Mouse (Mus musculus) midbrain, embryonic 13.5 days (tissue): ENCODE measurements around the gene Ccdc7a. TPM values are rescaled to one million over a fixed set of nuclear protein-coding genes. Genes with fewer than 3 reads are reported as not detected.
"Not testable (repeated sequence)": the region's sequence is repeated elsewhere in the genome, so short reads cannot be mapped to it uniquely, and the experiment has no call there.

Experiments
- ATAC-seq: fragments of 200-750 bp; cut with Nextera tagmentation; 2 replicates; pipeline ENCODE4 v1.8.0; 2017; ENCODE audit warnings: mild to moderate bottlenecking, moderate TSS enrichment, moderate library complexity
- H3K27ac ChIP-seq: fragments of 300-500 bp; sonication (generic); 2 replicates; pipeline ENCODE4 v1.5.1; 2015; ENCODE audit warnings: inconsistent platforms, mild to moderate bottlenecking, moderate library complexity
- H3K27me3 ChIP-seq: fragments of 300-500 bp; sonication (generic); 2 replicates; pipeline ENCODE4 v1.6.1; 2015; ENCODE audit warnings: mild to moderate bottlenecking, inconsistent platforms
- H3K36me3 ChIP-seq: fragments of 300-500 bp; sonication (generic); 2 replicates; pipeline ENCODE4 v1.6.1; 2015; ENCODE audit warnings: mild to moderate bottlenecking, inconsistent platforms
- H3K4me1 ChIP-seq: fragments of 300-500 bp; sonication (generic); replicated peaks from 2 replicates; pipeline ENCODE4 v1.6.1; 2015; ENCODE audit warnings: inconsistent platforms
- H3K4me2 ChIP-seq: fragments of 300-500 bp; sonication (generic); replicated peaks from 2 replicates; pipeline ENCODE4 v1.6.1; 2015; ENCODE audit warnings: moderate library complexity, mild to moderate bottlenecking, inconsistent platforms
- H3K4me3 ChIP-seq: fragments of 300-500 bp; sonication (generic); replicated peaks from 2 replicates; pipeline ENCODE4 v1.5.1; 2015; ENCODE audit warnings: mild to moderate bottlenecking, inconsistent platforms
- H3K9ac ChIP-seq: fragments of 300-500 bp; sonication (generic); replicated peaks from 2 replicates; pipeline ENCODE4 v1.6.1; 2015; ENCODE audit warnings: mild to moderate bottlenecking, inconsistent platforms
- H3K9me3 ChIP-seq: fragments of 300-500 bp; sonication (generic); 2 replicates; pipeline ENCODE4 v1.6.1; 2016; ENCODE audit warnings: mild to moderate bottlenecking, inconsistent platforms
- WGBS: fragments of 180-500 bp; shearing (Covaris S2); methylation state at CpG from one replicate; pipeline ENCODE4 v1.1.7; 2015; 5-methylcytosine and 5-hydroxymethylcytosine counted together
- polyA plus RNA-seq: library from polyadenylated mRNA; unstranded; fragments of >200 nt; fragmentation: Nextera tagmentation; extraction: Ambion mirVana; gene quantifications from 2 replicates; pipeline ENCODE4 v1.2.1, GENCODE M21; 2015

The Ccdc7a gene
- not detected in 2 replicates for polyA plus RNA-seq

- not testable (repeated sequence) for H3K4me1 ChIP-seq, H3K27ac ChIP-seq, H3K9me3 ChIP-seq, ATAC-seq, H3K4me2 ChIP-seq, H3K9ac ChIP-seq, H3K4me3 ChIP-seq, H3K36me3 ChIP-seq, H3K27me3 ChIP-seq
- WGBS = 91% methylated on average over 2 of the region's 11 CpGs
Observed at GRCm38 (mm10) chr8:129065417-129065816, at the start of gene Ccdc7a. Gene Ccdc7a (minus strand): TSS chr8:129065517.

GRCm38 (mm10) chr8:129066834-129067233 lies 1.5 kb upstream of the Ccdc7a start, which contains the start of gene Ccdc7b:
Gene Ccdc7b (plus strand): TSS chr8:129067134.
- H3K4me3 ChIP-seq, H3K36me3 ChIP-seq, H3K27me3 ChIP-seq, H3K9me3 ChIP-seq, H3K4me2 ChIP-seq, H3K9ac ChIP-seq, H3K27ac ChIP-seq, H3K4me1 ChIP-seq, ATAC-seq: not testable (repeated sequence)
- whole genome bisulfite sequencing = 71% methylated on average over 1 of the region's 10 CpGs

GRCm38 (mm10) chr8:128991389-128991788 lies 73.9 kb downstream of the Ccdc7a start:
- no peak overlapping the region for H3K27ac ChIP-seq
- no peak overlapping the region for H3K9ac ChIP-seq
- no peak for ATAC-seq
- no peaks in the 10 kb centered on the region for H3K36me3 ChIP-seq
- 97% methylated on average over 1 of the region's 1 CpGs for WGBS
- no peak overlapping the region for H3K4me3 ChIP-seq
- no peaks in the 10 kb centered on the region for H3K27me3 ChIP-seq
- no peaks in the 10 kb centered on the region for H3K9me3 ChIP-seq
- no peak overlapping the region for H3K4me2 ChIP-seq
- no peaks in the 10 kb centered on the region for H3K4me1 ChIP-seq

GRCm38 (mm10) chr8:128948941-128949340 lies 116.4 kb downstream of the Ccdc7a start:
- H3K9ac ChIP-seq, H3K27ac ChIP-seq, H3K4me1 ChIP-seq, ATAC-seq, H3K9me3 ChIP-seq, H3K27me3 ChIP-seq, H3K36me3 ChIP-seq, H3K4me2 ChIP-seq, H3K4me3 ChIP-seq: not testable (repeated sequence)
- WGBS = 85% methylated on average over 11 of the region's 11 CpGs

- not testable (repeated sequence) for H3K4me3 ChIP-seq, H3K4me1 ChIP-seq, H3K9ac ChIP-seq, H3K9me3 ChIP-seq, H3K36me3 ChIP-seq, H3K27me3 ChIP-seq, H3K27ac ChIP-seq
- WGBS = 1% methylated on average over 6 of the region's 6 CpGs
- peak; percentile 62; the same call in 1 of the 2 replicates for ATAC-seq
- peak overlapping the region; percentile 13; the same call in 1 of the 2 replicates for H3K4me2 ChIP-seq
Observed at GRCm38 (mm10) chr8:128941022-128941641, 124.2 kb downstream of the Ccdc7a start.

GRCm38 (mm10) chr8:128933446-128933845 lies 131.9 kb downstream of the Ccdc7a start:
- Histone ChIP-seq H3K36me3 (no peaks in the 10 kb centered on the region), H3K9me3 (no peaks in the 10 kb centered on the region), H3K27me3 (no peaks in the 10 kb centered on the region), H3K4me3 (no peak overlapping the region), H3K27ac (no peak overlapping the region), H3K9ac (no peak overlapping the region), H3K4me1 (no peaks in the 10 kb centered on the region), H3K4me2 (no peak overlapping the region)
- 71% methylated on average over 4 of the region's 4 CpGs for WGBS
- ATAC-seq = no peak

- H3K36me3 ChIP-seq = no peaks in the 10 kb centered on the region
- H3K27ac ChIP-seq = no peak overlapping the region
- H3K4me2 ChIP-seq = no peak overlapping the region
- WGBS = 64% methylated on average over 3 of the region's 3 CpGs
- no peak for ATAC-seq
- H3K4me1 ChIP-seq = no peaks in the 10 kb centered on the region
- no peak overlapping the region for H3K9ac ChIP-seq
- H3K9me3 ChIP-seq = no peaks in the 10 kb centered on the region
- H3K27me3 ChIP-seq = no peaks in the 10 kb centered on the region
- H3K4me3 ChIP-seq = no peak overlapping the region
Observed at GRCm38 (mm10) chr8:128882719-128883118, 182.6 kb downstream of the Ccdc7a start.

- no peaks in the 10 kb centered on the region for H3K36me3 ChIP-seq
- no peak overlapping the region for H3K4me3 ChIP-seq
- no peak overlapping the region for H3K4me2 ChIP-seq
- ATAC-seq = no peak
- H3K27me3 ChIP-seq = no peaks in the 10 kb centered on the region
- no peak overlapping the region for H3K27ac ChIP-seq
- no peaks in the 10 kb centered on the region for H3K4me1 ChIP-seq
- H3K9ac ChIP-seq = no peak overlapping the region
- H3K9me3 ChIP-seq = no peaks in the 10 kb centered on the region
- 58% methylated on average over 5 of the region's 5 CpGs for WGBS
Observed at GRCm38 (mm10) chr8:128843749-128844148, 221.6 kb downstream of the Ccdc7a start.

GRCm38 (mm10) chr8:128812521-128812920 lies 252.8 kb downstream of the Ccdc7a start:
- no peak overlapping the region for H3K4me2 ChIP-seq
- no peaks in the 10 kb centered on the region for H3K9me3 ChIP-seq
- H3K36me3 ChIP-seq = no peaks in the 10 kb centered on the region
- no peak overlapping the region for H3K9ac ChIP-seq
- WGBS = 94% methylated on average over 4 of the region's 4 CpGs
- H3K27me3 ChIP-seq = no peaks in the 10 kb centered on the region
- H3K27ac ChIP-seq = no peak overlapping the region
- H3K4me3 ChIP-seq = no peak overlapping the region
- no peaks in the 10 kb centered on the region for H3K4me1 ChIP-seq
- no peak for ATAC-seq

- no peaks in the 10 kb centered on the region for H3K36me3 ChIP-seq
- H3K27me3 ChIP-seq = no peaks in the 10 kb centered on the region
- H3K9ac ChIP-seq = no peak within 1 kb of the TSS
- no peak within 1 kb of the TSS for H3K4me3 ChIP-seq
- no peak for ATAC-seq
- no peaks in the 10 kb centered on the region for H3K9me3 ChIP-seq
- no peak within 1 kb of the TSS for H3K27ac ChIP-seq
- H3K4me1 ChIP-seq = no peaks in the 10 kb centered on the region
- 77% methylated on average over 1 of the region's 1 CpGs for WGBS
- no peak within 1 kb of the TSS for H3K4me2 ChIP-seq
Observed at GRCm38 (mm10) chr8:128798594-128798993, 266.7 kb downstream of the Ccdc7a start, which contains the start of gene Gm3952. Gene Gm3952 (minus strand): TSS chr8:128798694.

- H3K27me3 ChIP-seq = no peaks in the 10 kb centered on the region
- H3K9ac ChIP-seq = no peak overlapping the region
- no peak overlapping the region for H3K27ac ChIP-seq
- H3K4me1 ChIP-seq = peaks cover 20% of the 10 kb centered on the region
- peaks cover 56% of the 10 kb centered on the region for H3K36me3 ChIP-seq
- no peak overlapping the region for H3K4me2 ChIP-seq
- ATAC-seq = no peak
- no peak overlapping the region for H3K4me3 ChIP-seq
- H3K9me3 ChIP-seq = no peaks in the 10 kb centered on the region
- WGBS = 97% methylated on average over 3 of the region's 3 CpGs
Observed at GRCm38 (mm10) chr8:128735692-128736091, 329.6 kb downstream of the Ccdc7a start.

- H3K9ac ChIP-seq = no peak overlapping the region
- H3K27ac ChIP-seq = no peak overlapping the region
- peaks cover 23% of the 10 kb centered on the region for H3K4me1 ChIP-seq
- H3K4me2 ChIP-seq = no peak overlapping the region
- H3K27me3 ChIP-seq = no peaks in the 10 kb centered on the region
- ATAC-seq = no peak
- peaks cover 58% of the 10 kb centered on the region for H3K36me3 ChIP-seq
- H3K9me3 ChIP-seq = no peaks in the 10 kb centered on the region
- no peak overlapping the region for H3K4me3 ChIP-seq
- WGBS = 95% methylated on average over 3 of the region's 3 CpGs
Observed at GRCm38 (mm10) chr8:128734118-128734517, 331.2 kb downstream of the Ccdc7a start.

- ATAC-seq = peak; percentile 93
- peak overlapping the region; percentile 71; the same call in 1 of the 2 replicates for H3K27ac ChIP-seq
- H3K4me1 ChIP-seq = peaks cover 23% of the 10 kb centered on the region
- H3K36me3 ChIP-seq = peaks cover 53% of the 10 kb centered on the region
- H3K27me3 ChIP-seq = no peaks in the 10 kb centered on the region
- H3K9me3 ChIP-seq = no peaks in the 10 kb centered on the region
- WGBS = 25% methylated on average over 2 of the region's 2 CpGs
- no peak overlapping the region for H3K4me3 ChIP-seq
- no peak overlapping the region; the same call in 1 of the 2 replicates for H3K9ac ChIP-seq
- H3K4me2 ChIP-seq = no peak overlapping the region
Observed at GRCm38 (mm10) chr8:128732254-128732653, 333.1 kb downstream of the Ccdc7a start.
